Mouse (Mus musculus) common myeloid progenitor, adult 5-6 weeks (primary cell): Measurements from ENCODE around the gene Itga6. TPM values are rescaled to one million over a fixed set of nuclear protein-coding genes. Genes with fewer than 3 reads are reported as not detected.

Experiments used
- ATAC-seq: replicated peaks from 2 replicates; pipeline ENCODE4 v1.8.0; 2016; ENCODE audit warnings: low read depth, mild to moderate bottlenecking, moderate TSS enrichment, inconsistent platforms; ENCODE audit not compliant: poor library complexity, severe bottlenecking
- total RNA-seq: library from RNA; stranded (forward); fragments of 200-1000, 187-1606 nt; gene quantifications from 2 replicates; pipeline ENCODE4 v1.2.3, GENCODE M21; 2017

Gene Itga6
- total RNA-seq, 1 experiment from 2014 or later: 70.6 TPM

- ATAC-seq: no peak
Measured at GRCm38 (mm10) chr2:71790752-71791151, 45.3 kb downstream of the Itga6 start.

GRCm38 (mm10) chr2:71791203-71791602 is 45.8 kb downstream of the Itga6 start:
- ATAC-seq: no peak

- ATAC-seq: no peak
Measured at GRCm38 (mm10) chr2:71794139-71794538, 48.7 kb downstream of the Itga6 start.

GRCm38 (mm10) chr2:71796787-71797186 is 51.4 kb downstream of the Itga6 start:
- no peak for ATAC-seq

- peak; percentile 50; the same call in 1 of the 2 replicates for ATAC-seq
Measured at GRCm38 (mm10) chr2:71800798-71801197, 55.4 kb downstream of the Itga6 start.

GRCm38 (mm10) chr2:71801691-71802090 is 56.3 kb downstream of the Itga6 start:
- ATAC-seq: no peak

GRCm38 (mm10) chr2:71802131-71802530 is 56.7 kb downstream of the Itga6 start:
- ATAC-seq: no peak

DNA sequence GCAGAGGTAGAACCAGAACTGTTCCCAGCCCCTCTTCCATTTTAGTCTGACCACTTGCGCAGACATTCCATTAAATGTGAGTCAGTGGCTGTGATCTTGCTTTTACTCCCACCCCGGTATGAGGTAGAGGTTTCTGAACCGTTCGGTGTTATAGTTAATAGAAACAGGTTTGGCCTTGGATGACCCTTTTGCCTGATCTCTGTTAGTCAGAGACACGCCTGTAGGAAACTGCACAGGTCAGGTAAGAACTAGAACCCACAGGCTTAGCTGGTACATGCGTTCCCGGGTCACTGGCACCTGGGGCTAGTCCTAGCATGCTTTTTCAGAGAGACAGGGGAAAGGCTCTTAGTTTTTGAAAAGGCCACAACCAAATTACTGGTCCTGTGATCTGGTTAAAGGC is 59.7 kb downstream of the Itga6 start:
- ATAC-seq: no peak

- ATAC-seq: no peak
Measured at GRCm38 (mm10) chr2:71805611-71806567, 60.5 kb downstream of the Itga6 start.

GRCm38 (mm10) chr2:71809289-71809860 is 64.0 kb downstream of the Itga6 start:
- no peak for ATAC-seq

DNA sequence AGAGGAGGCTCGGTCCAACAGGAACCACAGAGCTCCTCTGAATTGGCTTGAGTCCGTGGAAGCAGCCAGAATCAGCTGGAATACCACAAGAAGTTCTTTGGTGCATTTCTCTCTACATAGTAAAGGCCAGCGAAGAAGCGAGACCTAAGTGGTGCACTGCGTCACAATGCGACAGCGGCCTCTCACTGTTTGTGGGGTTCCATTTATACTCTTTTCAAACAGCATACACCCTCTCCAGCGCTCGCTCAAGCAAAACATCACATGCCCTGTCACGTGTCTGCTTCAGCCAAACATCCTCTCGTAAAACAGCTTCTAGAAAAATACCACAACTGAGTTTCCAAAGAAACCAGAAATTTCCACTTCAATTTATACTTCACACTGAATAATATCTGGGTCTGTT is 64.6 kb downstream of the Itga6 start:
- ATAC-seq: no peak

DNA sequence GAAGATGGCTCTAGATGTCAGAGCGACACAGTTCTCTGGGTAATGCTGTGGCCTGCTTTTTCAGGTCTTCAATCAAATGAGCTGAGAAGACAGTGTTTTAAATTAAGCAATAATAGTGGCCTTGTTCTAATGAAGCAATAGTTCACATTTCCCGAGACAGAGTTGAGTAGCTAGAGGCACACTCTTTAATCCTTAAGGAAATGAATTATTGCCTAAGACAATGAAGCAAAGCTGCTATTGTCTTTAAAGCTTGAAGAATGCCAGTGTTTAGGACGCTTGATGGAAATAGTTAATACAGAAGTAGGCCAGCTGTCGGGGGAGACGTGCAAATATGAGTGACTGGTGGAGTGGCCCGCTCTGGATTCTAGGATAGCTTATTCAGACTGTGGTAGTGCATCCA is 65.5 kb downstream of the Itga6 start:
- ATAC-seq: no peak

- ATAC-seq: peak; percentile 67
Measured at GRCm38 (mm10) chr2:71812221-71813021, 67.0 kb downstream of the Itga6 start.

- ATAC-seq: peak; percentile 10
Measured at GRCm38 (mm10) chr2:71813022-71813358, 67.6 kb downstream of the Itga6 start.

DNA sequence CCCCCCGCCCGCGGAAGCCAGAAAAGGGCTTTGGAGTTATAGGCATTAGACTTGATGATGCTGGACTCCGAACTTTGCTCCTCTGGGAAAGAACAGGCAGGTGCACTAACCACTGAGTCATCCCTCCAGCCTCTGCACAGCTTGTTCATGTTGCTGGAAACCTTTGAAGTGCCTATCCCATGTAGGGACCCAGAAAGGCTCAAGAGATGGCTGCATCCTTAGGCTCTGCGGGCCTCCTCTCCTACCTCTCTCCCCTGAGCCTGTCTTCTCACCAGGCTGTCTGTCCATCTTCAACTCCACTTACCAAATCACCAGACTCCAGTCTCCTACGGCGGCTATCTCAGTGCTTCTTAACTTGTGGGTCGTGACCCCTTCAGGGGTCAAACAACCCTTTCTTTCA is 68.0 kb downstream of the Itga6 start:
- no peak for ATAC-seq

GRCm38 (mm10) chr2:71814016-71814415 is 68.6 kb downstream of the Itga6 start:
- peak; percentile 92 for ATAC-seq

DNA sequence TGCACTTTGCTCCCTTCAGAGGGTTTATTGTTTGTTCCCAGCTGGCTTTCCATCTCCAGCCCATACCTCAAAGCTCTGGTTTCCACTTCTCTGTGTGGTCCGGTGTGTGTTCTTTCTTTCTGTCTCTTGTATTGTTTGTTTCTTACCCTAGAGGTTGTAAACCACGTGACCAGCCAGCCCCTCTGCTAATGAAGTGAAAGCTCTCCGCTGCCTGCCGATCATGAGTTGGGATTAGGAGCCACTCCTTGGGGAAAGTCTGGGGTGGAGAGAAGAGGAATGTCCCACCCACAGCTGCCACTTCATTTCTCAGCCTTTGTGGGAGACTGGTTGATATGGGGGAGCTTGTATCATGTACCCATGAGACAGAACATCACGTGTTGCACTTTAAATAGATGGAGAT is 69.9 kb downstream of the Itga6 start:
- no peak for ATAC-seq

- peak; percentile 33; the same call in 1 of the 2 replicates for ATAC-seq
Measured at GRCm38 (mm10) chr2:71816391-71817041, 71.1 kb downstream of the Itga6 start.

- ATAC-seq: no peak
Measured at GRCm38 (mm10) chr2:71824146-71824545, 78.7 kb downstream of the Itga6 start.

DNA sequence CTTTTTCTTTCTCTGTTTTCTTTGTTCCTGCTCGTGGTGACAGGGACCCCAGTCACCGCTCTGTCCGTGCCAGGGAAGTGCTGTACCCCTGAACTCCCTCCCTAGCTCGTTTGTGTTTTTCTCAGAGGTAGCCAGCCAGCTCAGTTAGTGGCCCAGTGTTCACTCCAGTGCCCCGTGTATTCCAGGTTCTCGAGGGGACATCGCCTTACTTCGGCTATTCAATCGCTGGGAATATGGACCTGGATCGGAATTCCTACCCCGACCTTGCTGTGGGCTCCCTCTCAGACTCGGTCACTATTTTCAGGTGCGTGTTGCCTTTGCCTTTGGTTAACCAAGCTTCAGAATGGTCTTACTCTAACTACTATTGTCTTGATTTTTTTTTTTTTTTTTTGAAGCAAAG is 82.3 kb downstream of the Itga6 start:
- no peak for ATAC-seq
